11 mouse cellular contexts compared by ENCODE assay signal in genomic region chr17:65723633-65724032, GRCm38 (mm10). TPM values are rescaled to one million over a fixed set of nuclear protein-coding genes. Genes with fewer than 3 reads are reported as not detected.
DNase-seq lines count a peak whose midpoint lies in the region; ATAC-seq and TF ChIP-seq lines count a peak whose summit lies in the region.
"Had no signal": no experiment of that assay in that cellular context is flagged by ENCODE, and none has a peak within 500 bp of the region (broad histone marks: within the 10 kb centered on the region; RNA-seq: fewer than 3 reads in every experiment).

No protein-coding gene starts in this region.

- no peak for TF ChIP-seq CTCF in thymus, adult 2 months (IDR thresholded peaks at IDR 0.05; ENCODE audit: borderline replicate concordance, control insufficient read depth, extremely low read depth, insufficient read depth, low read length, poor library complexity)

- 84% methylated on average over 8 of the region's 8 CpGs for WGBS in kidney, embryonic 14.5 days
- 41% methylated on average over 8 of the region's 8 CpGs for WGBS in large intestine, adult 2 months
- WGBS in thymus, adult 2 months, result 67% methylated on average over 8 of the region's 8 CpGs
- WGBS in midbrain, embryonic 15.5 days, result 93% methylated on average over 8 of the region's 8 CpGs

- H3K4me3 ChIP-seq in kidney, embryonic 14.5 days (ENCODE audit: low read length), result no peak overlapping the region
- H3K4me3 ChIP-seq in thymus, adult 2 months (ENCODE audit: control insufficient read depth, insufficient read depth, low read length), result peak overlapping the region; percentile 42
- H3K4me3 ChIP-seq in midbrain, embryonic 15.5 days, result no peak overlapping the region
- H3K4me3 ChIP-seq: neural tube, embryonic 13.5 days had no signal

- TF ChIP-seq POLR2A in thymus, adult 2 months (IDR thresholded peaks at IDR 0.05; ENCODE audit: control insufficient read depth, extremely low read depth, insufficient read depth, low read length, poor library complexity), result no peak

- no peak overlapping the region for H3K27ac ChIP-seq in kidney, embryonic 14.5 days (ENCODE audit: low read depth, low read length)
- H3K27ac ChIP-seq in thymus, adult 2 months (ENCODE audit: control insufficient read depth, insufficient read depth, low read length), result peak overlapping the region; percentile 93
- no peak overlapping the region for H3K27ac ChIP-seq in midbrain, embryonic 15.5 days
- H3K27ac ChIP-seq: hindbrain, embryonic 14.5 days; neural tube, embryonic 13.5 days had no signal

- no peak overlapping the region for H3K9ac ChIP-seq in kidney, embryonic 14.5 days (ENCODE audit: low read depth, low read length)
- H3K9ac ChIP-seq in midbrain, embryonic 15.5 days, result no peak overlapping the region
- H3K9ac ChIP-seq: hindbrain, embryonic 14.5 days; neural tube, embryonic 13.5 days had no signal

- H3K36me3 ChIP-seq in kidney, embryonic 14.5 days (ENCODE audit: control insufficient read depth, insufficient read depth, low read length), result no peaks in the 10 kb centered on the region; the same call in 1 of the 2 replicates
- no peaks in the 10 kb centered on the region for H3K36me3 ChIP-seq in thymus, adult 2 months (ENCODE audit: control insufficient read depth, insufficient read depth, low read length)
- peaks cover 5% of the 10 kb centered on the region; the same call in 1 of the 2 replicates for H3K36me3 ChIP-seq in midbrain, embryonic 15.5 days (replicated peaks)

- intact Hi-C loops in heart, postnatal 14 days (cut with DNase I), result no loop called here

- ATAC-seq in kidney, embryonic 14.5 days (ENCODE audit: low FRiP score, low TSS enrichment), result no peak
- ATAC-seq in erythroblast, adult 5-6 weeks (replicated peaks; ENCODE audit: low FRiP score, poor library complexity, severe bottlenecking), result 0 out of 2 replicates have a peak, but pooled peaks have one; percentile 38
- no peak for ATAC-seq in midbrain, embryonic 15.5 days (replicated peaks)

- no peaks in the 10 kb centered on the region for H3K27me3 ChIP-seq in kidney, embryonic 14.5 days (ENCODE audit: control insufficient read depth, insufficient read depth, low read length)
- no peaks in the 10 kb centered on the region for H3K27me3 ChIP-seq in thymus, adult 2 months (ENCODE audit: control insufficient read depth, insufficient read depth, low read length)
- no peaks in the 10 kb centered on the region for H3K27me3 ChIP-seq in midbrain, embryonic 15.5 days (replicated peaks)
- H3K27me3 ChIP-seq: neural tube, embryonic 13.5 days had no signal

- H3K4me2 ChIP-seq in kidney, embryonic 14.5 days (replicated peaks; ENCODE audit: low read depth, low read length), result no peak overlapping the region
- no peak overlapping the region for H3K4me2 ChIP-seq in midbrain, embryonic 15.5 days
- H3K4me2 ChIP-seq: hindbrain, embryonic 14.5 days; neural tube, embryonic 13.5 days had no signal

- no peaks in the 10 kb centered on the region for H3K4me1 ChIP-seq in kidney, embryonic 14.5 days (ENCODE audit: control insufficient read depth, insufficient read depth, low read length)
- peaks cover 20% of the 10 kb centered on the region for H3K4me1 ChIP-seq in thymus, adult 2 months (replicated peaks; ENCODE audit: control insufficient read depth, insufficient read depth, low read length)
- H3K4me1 ChIP-seq in midbrain, embryonic 15.5 days, result 0 out of 2 replicates have a peak, but pooled peaks cover 5% of the 10 kb centered on the region

- no peaks in the 10 kb centered on the region for H3K9me3 ChIP-seq in kidney, embryonic 14.5 days (ENCODE audit: control insufficient read depth, low read length)
- no peaks in the 10 kb centered on the region for H3K9me3 ChIP-seq in midbrain, embryonic 15.5 days
- H3K9me3 ChIP-seq: neural tube, embryonic 13.5 days had no signal

- DNase-seq in kidney, adult 11 months, result peak; percentile 76
- peak; percentile 67 for DNase-seq in large intestine, adult 2 months (ENCODE audit: low read depth, low spot score)
- peak; percentile 33 for DNase-seq in thymus, adult 2 months
- DNase-seq in Muller cell, postnatal 12 days (ENCODE audit: inconsistent ontology term), result no peak
- no peak for DNase-seq in heart, postnatal 14 days
- DNase-seq: cerebellum, adult 11-12 months had no signal

RNA-seq across cellular contexts. Expression of gene Rab31, which starts 48.9 kb away (rescaled TPM):
- polyA plus RNA-seq in kidney, embryonic 14.5 days (2014; fragmentation: Nextera tagmentation; extraction: Ambion mirVana), result 21.2 and 38.0 TPM in 2 replicates
- total RNA-seq in erythroblast, adult 5-6 weeks (2015; ENCODE audit: low replicate concordance), result 10.2 and 15.6 TPM in 2 replicates
- total RNA-seq in erythroblast, adult 5-6 weeks (2017; ENCODE audit: low replicate concordance), result 13.6 and 13.7 TPM in 2 replicates
- polyA plus RNA-seq in large intestine, adult 2 months (2012; rRNA removed), result 10.2 and 12.7 TPM in 2 replicates
- 4.8 and 6.5 TPM in 2 replicates for polyA plus RNA-seq in thymus, adult 2 months (2012; rRNA removed)
- 76.6 and 80.1 TPM in 2 replicates for polyA plus RNA-seq in midbrain, embryonic 15.5 days (2015; fragmentation: Nextera tagmentation; extraction: Ambion mirVana)
- total RNA-seq in heart, postnatal 14 days (2021), result 10 to 100 TPM; 25.7 to 28.7 TPM

RNA-seq across cellular contexts. Expression of gene Ppp4r1, which starts 58.7 kb away (rescaled TPM):
- polyA plus RNA-seq in kidney, embryonic 14.5 days (2014; fragmentation: Nextera tagmentation; extraction: Ambion mirVana), result 37.4 and 53.5 TPM in 2 replicates
- total RNA-seq in erythroblast, adult 5-6 weeks (2015; ENCODE audit: low replicate concordance), result 11.1 and 16.1 TPM in 2 replicates
- 9.4 and 14.5 TPM in 2 replicates for total RNA-seq in erythroblast, adult 5-6 weeks (2017; ENCODE audit: low replicate concordance)
- polyA plus RNA-seq in large intestine, adult 2 months (2012; rRNA removed), result 48.2 and 70.3 TPM in 2 replicates
- 36.6 and 40.1 TPM in 2 replicates for polyA plus RNA-seq in thymus, adult 2 months (2012; rRNA removed)
- polyA plus RNA-seq in midbrain, embryonic 15.5 days (2015; fragmentation: Nextera tagmentation; extraction: Ambion mirVana), result 45.1 and 49.2 TPM in 2 replicates
- 10 to 100 TPM; 51.8 to 58.6 TPM for total RNA-seq in heart, postnatal 14 days (2021)

Comparison
In these comparisons a context has a peak if more than half of its experiments do, and no peak if none do; other contexts are left out.
1. DNase-seq: peak in kidney, adult 11 months (single experiment), large intestine, adult 2 months (single experiment) and thymus, adult 2 months (single experiment); none in Muller cell, postnatal 12 days (single experiment) and heart, postnatal 14 days (0 of 2).